Mouse (Mus musculus) naive thymus-derived CD4-positive, alpha-beta T cell, adult 5 months (primary cell): ENCODE measurements around the gene Bcl2l10. TPM values are rescaled to one million over a fixed set of nuclear protein-coding genes. Genes with fewer than 3 reads are reported as not detected.

ENCODE experiments used
- polyA plus RNA-seq: library from polyadenylated mRNA; unstranded; fragments of 100-300 nt; shearing (Covaris generic); gene quantifications from one replicate; pipeline ENCODE4 v1.2.1, GENCODE M21; 2017

Gene Bcl2l10
- not detected for polyA plus RNA-seq

GRCm38 (mm10) chr9:75347458-75347857, at the start of gene Bcl2l10:
TSS of gene Bcl2l10 (plus strand) at chr9:75347758.

GRCm38 (mm10) chr9:75306126-75306898, 41.2 kb upstream of the Bcl2l10 start, which contains the start of gene Gnb5:
TSS of gene Gnb5 (plus strand) at chr9:75306288.

Other genes starting within 250 kb of the Bcl2l10 start
- 0.42 TPM for gene Myo5c, start 115.7 kb upstream of the Bcl2l10 start, polyA plus RNA-seq
- gene Gnb5, start 41.5 kb upstream of the Bcl2l10 start, polyA plus RNA-seq: 4.0 TPM
- 66.0 TPM for gene Mapk6, start 62.2 kb downstream of the Bcl2l10 start, polyA plus RNA-seq
- gene Leo1, start 93.8 kb downstream of the Bcl2l10 start, polyA plus RNA-seq: 24.2 TPM
- 199 TPM for gene Tmod3, start 211.9 kb downstream of the Bcl2l10 start, polyA plus RNA-seq